Mouse (Mus musculus) layer of hippocampus, postnatal 10 days (tissue): Measurements from ENCODE around the gene Gprc6a. TPM values are rescaled to one million over a fixed set of nuclear protein-coding genes. Genes with fewer than 3 reads are reported as not detected.

ENCODE experiments used
- DNase-seq, 2 experiments: peaks; one replicate each; pipeline ENCODE4 v3.0.0; 2021; ENCODE audit warnings: low spot score in 2 of 2
- long read RNA-seq: library from polyadenylated mRNA; stranded (forward); transcript quantifications from one replicate; pipeline ENCODE4 v2.0.0, GENCODE M21; 2023
- total RNA-seq, 2 experiments: library from RNA; stranded (reverse); gene quantifications; 2 replicates each; pipeline ENCODE4 v1.2.3; 2021

Gene Gprc6a
- total RNA-seq = not detected
- long read RNA-seq = 0 reads

GRCm38 (mm10) chr10:51631411-51632136 is at the start of gene Gprc6a:
Gene Gprc6a, minus strand, starts transcription at chr10:51631461.
- no peak for DNase-seq

- DNase-seq = no peak
Observed at GRCm38 (mm10) chr10:51678251-51678639, 47.0 kb upstream of the Gprc6a start.

GRCm38 (mm10) chr10:51677548-51678250 is 46.4 kb upstream of the Gprc6a start, which contains the start of gene Rfx6:
Gene Rfx6, plus strand, starts transcription at chr10:51677756.
- no peak for DNase-seq

GRCm38 (mm10) chr10:51672082-51672779 is 41.0 kb upstream of the Gprc6a start:
- no peak for DNase-seq

GRCm38 (mm10) chr10:51671583-51671982 is 40.3 kb upstream of the Gprc6a start:
- no peak for DNase-seq

- no peak for DNase-seq
Observed at GRCm38 (mm10) chr10:51669334-51669733, 38.1 kb upstream of the Gprc6a start.

- no peak for DNase-seq
Observed at GRCm38 (mm10) chr10:51657324-51657723, 26.1 kb upstream of the Gprc6a start.

- no peak for DNase-seq
Observed at GRCm38 (mm10) chr10:51649506-51650221, 18.4 kb upstream of the Gprc6a start.

- no peak for DNase-seq
Observed at GRCm38 (mm10) chr10:51621193-51621592, 10.1 kb downstream of the Gprc6a start.

- DNase-seq = no peak
Observed at GRCm38 (mm10) chr10:51620126-51620525, 11.1 kb downstream of the Gprc6a start.

- DNase-seq = no peak
Observed at GRCm38 (mm10) chr10:51618538-51618937, 12.7 kb downstream of the Gprc6a start.

- DNase-seq = no peak
Observed at GRCm38 (mm10) chr10:51614826-51615590, 16.3 kb downstream of the Gprc6a start.

GRCm38 (mm10) chr10:51613421-51613820 is 17.8 kb downstream of the Gprc6a start:
- DNase-seq = no peak

GRCm38 (mm10) chr10:51611969-51612682 is 19.1 kb downstream of the Gprc6a start:
- DNase-seq = no peak

GRCm38 (mm10) chr10:51609741-51610425 is 21.4 kb downstream of the Gprc6a start:
- no peak for DNase-seq

- no peak for DNase-seq
Observed at GRCm38 (mm10) chr10:51596928-51597635, 34.2 kb downstream of the Gprc6a start.

- no peak for DNase-seq
Observed at GRCm38 (mm10) chr10:51595001-51595931, 36.0 kb downstream of the Gprc6a start.

- no peak for DNase-seq
Observed at GRCm38 (mm10) chr10:51591574-51591973, 39.7 kb downstream of the Gprc6a start.
